Mouse (Mus musculus): ENCODE results near the gene Ngfr. TPM values are rescaled to one million over a fixed set of nuclear protein-coding genes. Genes with fewer than 3 reads are reported as not detected.

The Ngfr gene
- total and polyA plus RNA-seq, 2 experiments from 2014 or later = 31.0 to 53.2 TPM

- H3K27me3 ChIP-seq (ENCODE audit: insufficient read depth, low read length) = no peaks in the 10 kb centered on the region
- no peak overlapping the region for H3K27ac ChIP-seq
- no peaks in the 10 kb centered on the region for H3K36me3 ChIP-seq (ENCODE audit: insufficient read depth, low read length)
- WGBS = 29% methylated on average over 10 of the region's 11 CpGs
- no peaks in the 10 kb centered on the region for H3K9me3 ChIP-seq (ENCODE audit: low read length)
- H3K4me1 ChIP-seq (ENCODE audit: insufficient read depth, low read length) = peaks cover 18% of the 10 kb centered on the region
- no peak overlapping the region for H3K4me2 ChIP-seq (ENCODE audit: low read depth, low read length)
- TF ChIP-seq CTCF (IDR thresholded peaks at IDR 0.05; ENCODE audit: low read depth) = no peak
- H3K4me3 ChIP-seq (ENCODE audit: low read length) = no peak overlapping the region
- ATAC-seq (no peak), DNase-seq (ENCODE audit: low spot score) (no peak)
- H3K9ac ChIP-seq (replicated peaks; ENCODE audit: low read length) = no peak overlapping the region
These were observed 9.2 kb upstream of the Ngfr start for GRCm38 (mm10) chr11:95596704-95597103.

DNA sequence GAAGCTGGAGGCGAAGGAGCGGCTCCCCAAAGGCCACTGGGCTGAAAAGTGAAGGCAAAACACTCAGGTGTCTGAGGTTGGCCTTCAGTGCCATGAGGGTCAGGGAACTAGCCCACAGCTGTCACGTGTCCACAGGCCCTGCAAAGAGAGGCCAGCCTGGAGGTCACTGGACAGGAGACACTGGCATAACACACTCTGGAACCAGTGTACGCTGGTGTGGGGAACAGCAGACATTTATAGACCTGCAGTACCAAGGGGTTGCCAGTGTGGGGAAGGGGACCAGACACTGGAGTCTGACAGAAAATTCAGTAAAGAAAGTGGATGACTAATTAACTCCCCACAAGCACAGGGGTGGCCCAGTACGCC lies 8.6 kb upstream of the Ngfr start:
- WGBS = 39% methylated on average over 5 of the region's 5 CpGs
- Histone ChIP-seq H3K27ac (no peak overlapping the region), H3K9me3 (ENCODE audit: low read length) (no peaks in the 10 kb centered on the region), H3K27me3 (ENCODE audit: insufficient read depth, low read length) (no peaks in the 10 kb centered on the region), H3K9ac (replicated peaks; ENCODE audit: low read length) (no peak overlapping the region), H3K4me2 (ENCODE audit: low read depth, low read length) (no peak overlapping the region), H3K36me3 (ENCODE audit: insufficient read depth, low read length) (no peaks in the 10 kb centered on the region), H3K4me1 (ENCODE audit: insufficient read depth, low read length) (peaks cover 18% of the 10 kb centered on the region), H3K4me3 (ENCODE audit: low read length) (no peak overlapping the region)
- peak; percentile 44; the same call in 1 of the 2 replicates for ATAC-seq
- DNase-seq (ENCODE audit: low spot score) = no peak
- TF ChIP-seq CTCF (IDR thresholded peaks at IDR 0.05; ENCODE audit: low read depth) = no peak

DNA sequence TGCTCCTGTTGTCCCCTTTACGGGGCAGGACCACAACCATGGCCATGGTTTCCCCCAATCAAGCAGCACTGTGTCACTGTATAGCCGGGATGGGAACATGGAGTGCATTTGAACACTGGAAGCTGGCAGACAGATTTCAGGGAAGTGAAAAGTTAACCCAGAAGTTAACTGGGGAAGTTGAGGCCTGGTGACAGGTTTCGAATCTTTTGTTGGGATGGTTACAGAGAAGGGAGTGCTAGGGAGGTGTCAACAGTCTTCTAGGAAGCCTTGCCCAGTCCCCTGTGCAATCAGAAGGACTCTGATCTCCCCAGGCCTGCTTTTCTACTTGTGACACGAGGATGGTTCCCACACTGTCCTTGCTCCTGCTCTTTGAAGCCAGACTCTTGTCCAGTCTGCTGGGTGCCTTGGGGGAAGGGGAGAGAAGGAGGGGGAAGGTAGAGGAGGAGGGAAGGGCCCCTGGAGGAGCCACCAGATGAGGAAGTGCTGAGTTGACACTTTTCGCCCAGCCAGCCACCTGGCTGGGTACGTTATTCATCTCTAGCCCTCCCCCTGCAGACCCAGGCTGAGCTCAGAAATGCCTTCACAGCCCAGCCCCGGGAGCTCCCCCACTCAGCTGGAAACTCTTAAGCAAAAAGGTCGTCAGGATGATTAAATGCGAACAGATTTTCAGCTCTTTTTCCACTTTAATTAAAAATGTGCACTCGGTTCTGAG lies 8.1 kb upstream of the Ngfr start:
- H3K4me3 ChIP-seq (ENCODE audit: low read length) = no peak overlapping the region
- no peaks in the 10 kb centered on the region for H3K36me3 ChIP-seq (ENCODE audit: insufficient read depth, low read length)
- H3K4me1 ChIP-seq (ENCODE audit: insufficient read depth, low read length) = peaks cover 18% of the 10 kb centered on the region
- DNase-seq (ENCODE audit: low spot score) (no peak), ATAC-seq (no peak)
- no peak for TF ChIP-seq CTCF (IDR thresholded peaks at IDR 0.05; ENCODE audit: low read depth)
- no peak overlapping the region for H3K4me2 ChIP-seq (ENCODE audit: low read depth, low read length)
- no peak overlapping the region for H3K9ac ChIP-seq (replicated peaks; ENCODE audit: low read length)
- H3K27me3 ChIP-seq (ENCODE audit: insufficient read depth, low read length) = no peaks in the 10 kb centered on the region
- WGBS = 29% methylated on average over 10 of the region's 10 CpGs
- H3K9me3 ChIP-seq (ENCODE audit: low read length) = no peaks in the 10 kb centered on the region
- no peak overlapping the region for H3K27ac ChIP-seq

GRCm38 (mm10) chr11:95594686-95595212 lies 7.2 kb upstream of the Ngfr start:
- Histone ChIP-seq H3K9ac (replicated peaks; ENCODE audit: low read length) (no peak overlapping the region), H3K9me3 (ENCODE audit: low read length) (no peaks in the 10 kb centered on the region), H3K4me3 (ENCODE audit: low read length) (no peak overlapping the region), H3K36me3 (ENCODE audit: insufficient read depth, low read length) (no peaks in the 10 kb centered on the region), H3K4me1 (ENCODE audit: insufficient read depth, low read length) (peaks cover 18% of the 10 kb centered on the region), H3K4me2 (ENCODE audit: low read depth, low read length) (no peak overlapping the region), H3K27ac (no peak overlapping the region), H3K27me3 (ENCODE audit: insufficient read depth, low read length) (no peaks in the 10 kb centered on the region)
- no peak for ATAC-seq
- no peak for DNase-seq (ENCODE audit: low spot score)
- TF ChIP-seq CTCF (IDR thresholded peaks at IDR 0.05; ENCODE audit: low read depth) = no peak
- WGBS = 31% methylated on average over 13 of the region's 13 CpGs

- TF ChIP-seq CTCF (IDR thresholded peaks at IDR 0.05; ENCODE audit: low read depth) = no peak
- H3K27me3 ChIP-seq (ENCODE audit: insufficient read depth, low read length) = no peaks in the 10 kb centered on the region
- no peaks in the 10 kb centered on the region for H3K9me3 ChIP-seq (ENCODE audit: low read length)
- no peak overlapping the region for H3K27ac ChIP-seq
- WGBS = 57% methylated on average over 5 of the region's 5 CpGs
- H3K9ac ChIP-seq (replicated peaks; ENCODE audit: low read length) = no peak overlapping the region
- no peaks in the 10 kb centered on the region for H3K36me3 ChIP-seq (ENCODE audit: insufficient read depth, low read length)
- ATAC-seq (no peak), DNase-seq (ENCODE audit: low spot score) (no peak)
- H3K4me3 ChIP-seq (ENCODE audit: low read length) = no peak overlapping the region
- H3K4me2 ChIP-seq (ENCODE audit: low read depth, low read length) = no peak overlapping the region
- H3K4me1 ChIP-seq (ENCODE audit: insufficient read depth, low read length) = peaks cover 18% of the 10 kb centered on the region
These were observed 6.0 kb upstream of the Ngfr start for GRCm38 (mm10) chr11:95593501-95593900.

DNA sequence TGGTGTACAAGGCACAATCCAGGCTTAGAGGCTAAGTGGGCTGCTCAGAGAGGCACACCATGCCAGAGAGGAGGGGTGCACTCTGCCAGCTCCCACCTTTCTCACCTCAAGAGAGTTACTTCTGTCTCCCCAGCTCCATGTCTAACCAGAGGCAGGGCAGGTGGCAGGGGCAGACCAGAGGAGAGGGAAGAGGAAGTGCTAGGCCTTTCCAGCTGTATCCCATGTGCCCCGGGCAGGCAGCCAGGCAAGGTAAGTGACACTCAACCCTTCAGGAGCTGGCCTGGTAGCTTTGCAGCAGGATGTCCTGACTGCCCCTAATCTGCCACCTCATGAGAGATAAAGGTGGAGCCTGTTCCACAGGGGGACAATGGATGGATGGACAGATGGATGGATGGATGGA lies 5.2 kb upstream of the Ngfr start:
- 93% methylated on average over 1 of the region's 1 CpGs for WGBS
- no peak for DNase-seq (ENCODE audit: low spot score)

DNA sequence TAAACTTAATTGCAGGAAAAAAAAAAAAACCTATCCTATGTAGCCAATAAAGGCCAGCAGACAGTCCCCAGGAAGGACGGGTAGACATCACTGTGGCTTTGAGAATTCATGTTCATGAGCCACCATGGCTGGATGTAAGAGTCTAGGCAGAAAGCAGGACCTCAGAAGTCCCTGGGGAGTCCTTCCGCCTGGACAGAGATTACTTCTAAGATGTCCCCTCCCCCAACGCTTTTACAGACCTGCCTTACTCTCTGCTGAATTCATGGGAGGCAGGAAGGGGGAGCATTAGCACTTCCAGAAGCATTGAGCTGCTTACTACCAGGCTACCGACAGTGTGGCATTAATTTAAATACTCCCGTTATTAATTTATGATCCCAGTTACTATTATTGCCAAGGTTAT lies 1.7 kb upstream of the Ngfr start:
- 36% methylated on average over 5 of the region's 5 CpGs for WGBS
- Histone ChIP-seq H3K27me3 (ENCODE audit: insufficient read depth, low read length) (peaks cover 10% of the 10 kb centered on the region; the same call in 1 of the 2 replicates), H3K4me3 (ENCODE audit: low read length) (no peak overlapping the region), H3K4me1 (ENCODE audit: insufficient read depth, low read length) (peaks cover 8% of the 10 kb centered on the region; the same call in 1 of the 2 replicates), H3K27ac (no peak overlapping the region), H3K9me3 (ENCODE audit: low read length) (no peaks in the 10 kb centered on the region), H3K36me3 (ENCODE audit: insufficient read depth, low read length) (no peaks in the 10 kb centered on the region), H3K9ac (replicated peaks; ENCODE audit: low read length) (no peak overlapping the region), H3K4me2 (ENCODE audit: low read depth, low read length) (no peak overlapping the region)
- DNase-seq (ENCODE audit: low spot score) (no peak), ATAC-seq (no peak)
- TF ChIP-seq CTCF (IDR thresholded peaks at IDR 0.05; ENCODE audit: low read depth) = no peak

More for the DNA sequence above, 5.2 kb upstream of the Ngfr start:
- H3K27ac ChIP-seq = no peak overlapping the region
- H3K4me2 ChIP-seq (ENCODE audit: low read depth, low read length) = no peak overlapping the region
- H3K27me3 ChIP-seq (ENCODE audit: insufficient read depth, low read length) = no peaks in the 10 kb centered on the region
- H3K4me1 ChIP-seq (ENCODE audit: insufficient read depth, low read length) = peaks cover 15% of the 10 kb centered on the region; the same call in 1 of the 2 replicates
- no peak for TF ChIP-seq CTCF (IDR thresholded peaks at IDR 0.05; ENCODE audit: low read depth)
- no peaks in the 10 kb centered on the region for H3K9me3 ChIP-seq (ENCODE audit: low read length)
- H3K4me3 ChIP-seq (ENCODE audit: low read length) = no peak overlapping the region
- H3K36me3 ChIP-seq (ENCODE audit: insufficient read depth, low read length) = no peaks in the 10 kb centered on the region
- no peak for ATAC-seq
- no peak overlapping the region for H3K9ac ChIP-seq (replicated peaks; ENCODE audit: low read length)

Measured in hindbrain, postnatal 0 days (tissue).